Mouse (Mus musculus): ENCODE measurements around the gene Mapkap1.
A peak's percentile ranks its signal among the peaks of the same experiment; 100 is the strongest.
"Not testable (repeated sequence)": the region's sequence is repeated elsewhere in the genome, so short reads cannot be mapped to it uniquely, and the experiment has no call there.

Gene Mapkap1

DNA sequence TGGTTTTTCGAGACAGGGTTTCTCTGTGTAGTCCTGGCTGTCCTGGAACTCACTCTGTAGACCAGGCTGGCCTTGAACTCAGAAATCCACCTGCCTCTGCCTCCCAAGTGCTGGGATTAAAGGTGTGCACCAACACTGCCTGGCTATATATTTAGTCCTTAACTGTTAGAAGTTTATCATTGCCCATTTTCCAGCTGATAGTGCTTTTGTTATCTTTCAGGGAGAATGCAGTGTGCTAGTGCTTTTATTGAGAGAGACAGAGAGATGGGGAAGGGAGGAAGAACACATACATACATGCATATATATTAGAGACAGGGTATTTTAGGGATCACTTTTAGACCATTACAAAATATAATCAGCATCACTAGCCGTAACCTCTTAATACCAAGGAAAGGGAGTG is 26.3 kb downstream of the Mapkap1 start:
- not testable (repeated sequence) for DNase-seq (ENCODE audit: low spot score)

GRCm38 (mm10) chr2:34436321-34436720 is 29.8 kb downstream of the Mapkap1 start:
- no peak for DNase-seq (ENCODE audit: low spot score)

- DNase-seq (ENCODE audit: low spot score): no peak
Measured at GRCm38 (mm10) chr2:34448756-34449155, 42.2 kb downstream of the Mapkap1 start.

- DNase-seq (ENCODE audit: low spot score): no peak
Measured at GRCm38 (mm10) chr2:34462490-34462889, 55.9 kb downstream of the Mapkap1 start.

GRCm38 (mm10) chr2:34468559-34469141 is 62.1 kb downstream of the Mapkap1 start:
- no peak for DNase-seq (ENCODE audit: low spot score)

GRCm38 (mm10) chr2:34469324-34469723 is 62.8 kb downstream of the Mapkap1 start:
- DNase-seq (ENCODE audit: low spot score): no peak

GRCm38 (mm10) chr2:34473775-34474174 is 67.2 kb downstream of the Mapkap1 start:
- DNase-seq (ENCODE audit: low spot score): no peak

GRCm38 (mm10) chr2:34481401-34481800 is 74.8 kb downstream of the Mapkap1 start:
- no peak for DNase-seq (ENCODE audit: low spot score)

GRCm38 (mm10) chr2:34482102-34482501 is 75.5 kb downstream of the Mapkap1 start:
- DNase-seq (ENCODE audit: low spot score): peak; percentile 6

DNA sequence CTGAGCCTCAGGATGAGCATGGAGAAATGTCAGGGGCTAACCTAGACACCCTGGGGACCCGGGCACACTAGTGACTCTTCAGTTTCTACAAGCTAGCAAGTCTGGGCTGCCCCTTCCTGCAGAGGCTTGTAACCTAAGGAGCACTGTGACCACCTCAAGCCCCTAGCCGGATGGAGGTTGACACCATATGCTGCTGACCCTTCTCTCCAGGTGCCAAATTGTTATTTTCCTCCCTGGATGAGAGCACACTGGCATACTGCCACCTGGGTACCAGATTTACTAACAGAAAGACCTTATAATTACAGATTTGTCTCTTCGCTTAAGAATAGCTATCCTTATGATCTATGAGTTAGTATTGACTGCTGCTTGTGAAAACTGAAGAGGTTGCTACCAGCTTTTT is 76.0 kb downstream of the Mapkap1 start:
- peak; percentile 34 for DNase-seq (ENCODE audit: low spot score)

- DNase-seq (ENCODE audit: low spot score): no peak
Measured at GRCm38 (mm10) chr2:34487281-34487680, 80.7 kb downstream of the Mapkap1 start.

DNA sequence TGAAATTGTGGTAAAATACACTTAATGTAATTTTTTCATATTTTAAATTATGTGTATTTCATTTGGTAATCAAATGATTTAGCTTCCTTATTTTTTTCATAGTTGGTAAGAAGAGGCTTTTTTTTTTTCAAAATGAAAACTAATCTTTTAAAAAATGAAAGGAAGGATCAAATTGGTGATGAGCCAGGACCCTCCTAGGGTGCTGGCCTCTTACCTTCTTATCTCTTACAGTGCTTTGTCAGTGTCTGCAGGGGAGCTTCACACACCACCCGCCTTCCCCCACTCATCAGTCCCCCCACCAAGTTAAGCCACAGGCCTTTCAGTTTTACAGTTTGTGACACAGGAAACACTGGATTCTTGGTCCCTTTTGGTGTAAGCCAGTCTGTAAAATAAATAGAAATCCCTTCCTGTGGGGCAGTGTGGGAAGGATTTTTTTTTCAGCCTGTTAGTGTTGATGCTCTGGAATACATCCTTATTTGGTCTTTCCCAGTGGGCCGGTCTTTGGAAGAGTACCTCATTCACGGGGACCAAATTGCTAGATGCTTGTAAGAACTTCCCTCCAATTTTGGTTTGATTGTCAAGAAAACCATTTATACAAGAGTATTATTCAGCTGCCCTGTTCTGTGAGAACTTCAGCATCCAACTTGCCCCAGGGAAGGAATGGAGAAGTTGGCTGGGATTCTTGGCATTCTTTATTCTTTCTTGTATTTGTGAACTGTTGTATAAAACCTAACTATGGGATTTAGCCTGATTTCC is 97.6 kb downstream of the Mapkap1 start:
- no peak for DNase-seq (ENCODE audit: low spot score)

- not testable (repeated sequence) for DNase-seq (ENCODE audit: low spot score)
Measured at GRCm38 (mm10) chr2:34506162-34506561, 99.6 kb downstream of the Mapkap1 start.

DNA sequence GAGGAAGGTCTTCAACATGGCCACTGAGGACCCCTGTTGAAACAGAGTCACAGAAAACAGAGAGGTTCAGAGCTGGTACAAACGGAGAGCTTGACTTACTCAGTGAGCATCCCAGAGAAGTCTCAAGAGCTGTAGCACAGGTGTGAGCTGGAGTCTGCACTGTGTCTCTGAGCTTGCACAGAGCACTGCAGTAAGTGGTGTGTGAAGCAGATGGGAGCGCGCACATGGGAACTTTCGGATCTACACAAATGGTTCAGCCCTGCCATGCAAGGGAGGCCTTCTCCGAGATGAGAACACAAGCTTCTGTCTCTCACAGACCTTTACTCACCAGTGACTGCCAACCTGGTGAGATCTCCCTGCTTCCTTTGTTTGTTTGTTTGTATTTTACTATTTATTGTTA is 103.3 kb downstream of the Mapkap1 start:
- no peak for DNase-seq (ENCODE audit: low spot score)

- DNase-seq (ENCODE audit: low spot score): no peak
Measured at GRCm38 (mm10) chr2:34515263-34515662, 108.7 kb downstream of the Mapkap1 start.

DNA sequence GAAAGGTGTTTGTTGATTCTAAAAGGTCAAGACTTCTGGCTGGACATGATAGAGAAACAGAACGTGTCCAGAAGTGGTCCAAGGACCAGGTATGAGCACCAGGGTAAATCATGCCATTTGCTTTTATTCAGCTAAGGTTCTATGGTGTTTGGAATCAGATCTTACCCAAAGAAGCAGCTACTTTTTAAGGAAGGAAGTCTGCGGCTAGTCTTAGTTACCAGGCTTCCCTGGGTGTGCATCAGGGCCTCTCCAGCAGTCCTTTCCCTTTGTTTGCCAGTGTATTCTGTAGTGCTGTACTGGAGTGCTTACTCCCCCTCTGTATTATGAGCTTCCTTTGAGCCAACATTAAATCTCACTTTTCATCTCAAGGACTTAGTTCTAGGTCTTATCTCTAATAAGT is 111.5 kb downstream of the Mapkap1 start:
- no peak for DNase-seq (ENCODE audit: low spot score)

DNA sequence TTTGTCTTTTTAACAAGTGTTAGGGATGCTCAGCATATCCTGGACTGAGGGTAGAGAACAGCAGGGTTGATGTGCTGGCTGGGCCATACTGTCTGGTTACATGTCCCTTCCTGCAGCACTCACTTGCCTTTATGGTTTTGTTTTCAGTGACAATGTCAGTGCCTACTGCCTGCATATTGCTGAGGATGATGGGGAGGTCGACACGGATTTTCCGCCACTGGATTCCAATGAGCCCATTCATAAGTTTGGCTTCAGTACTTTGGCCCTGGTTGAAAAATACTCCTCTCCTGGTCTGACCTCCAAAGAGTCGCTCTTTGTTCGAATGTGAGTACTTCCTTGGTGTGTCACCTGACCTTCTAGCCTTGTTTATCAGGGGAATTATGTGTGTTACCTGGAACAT is 112.0 kb downstream of the Mapkap1 start:
- no peak for DNase-seq (ENCODE audit: low spot score)

GRCm38 (mm10) chr2:34519525-34519924 is 113.0 kb downstream of the Mapkap1 start:
- DNase-seq (ENCODE audit: low spot score): peak; percentile 66

GRCm38 (mm10) chr2:34521384-34521783 is 114.8 kb downstream of the Mapkap1 start:
- no peak for DNase-seq (ENCODE audit: low spot score)

DNA sequence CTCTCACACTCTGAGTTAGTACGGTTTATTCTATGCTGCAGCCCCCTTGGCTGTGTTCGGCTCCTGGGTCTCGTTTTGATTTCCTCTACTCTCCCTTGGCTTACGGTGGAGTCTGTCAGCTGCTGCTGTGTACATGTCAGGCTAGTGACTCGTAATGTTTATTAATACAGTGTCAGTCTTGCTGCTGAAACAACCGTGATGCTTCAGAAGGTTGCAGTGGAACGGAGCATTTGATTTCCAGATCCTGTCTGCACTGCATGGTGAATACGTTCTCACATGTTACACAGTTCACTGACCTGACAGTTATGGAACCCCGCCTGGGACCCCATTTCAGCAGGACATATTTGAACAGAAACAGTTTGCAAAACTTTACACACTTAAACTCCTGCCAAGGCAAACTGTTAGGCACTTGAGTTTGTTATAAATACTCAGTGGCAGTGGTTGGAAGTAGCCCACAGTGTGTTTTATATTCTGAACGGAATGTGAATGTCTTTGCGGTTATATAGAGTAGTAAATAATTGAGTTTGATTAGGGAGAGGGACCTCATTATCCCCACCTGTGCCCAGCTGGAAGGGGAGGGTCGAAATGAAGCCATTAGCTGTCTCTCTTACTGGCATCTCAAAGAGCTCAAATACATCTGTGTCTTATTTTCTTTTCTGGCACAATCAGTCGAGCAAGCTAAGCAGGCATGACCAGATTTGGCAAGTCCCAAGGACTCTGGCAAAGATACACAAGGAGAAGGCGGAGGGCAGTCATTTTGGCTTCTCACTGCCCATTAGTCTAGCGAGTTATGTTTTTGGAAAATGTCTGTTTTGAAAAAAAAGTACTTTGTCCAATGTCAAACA is 120.2 kb downstream of the Mapkap1 start:
- DNase-seq (ENCODE audit: low spot score): no peak

GRCm38 (mm10) chr2:34528491-34528890 is 121.9 kb downstream of the Mapkap1 start:
- DNase-seq (ENCODE audit: low spot score): no peak

DNA sequence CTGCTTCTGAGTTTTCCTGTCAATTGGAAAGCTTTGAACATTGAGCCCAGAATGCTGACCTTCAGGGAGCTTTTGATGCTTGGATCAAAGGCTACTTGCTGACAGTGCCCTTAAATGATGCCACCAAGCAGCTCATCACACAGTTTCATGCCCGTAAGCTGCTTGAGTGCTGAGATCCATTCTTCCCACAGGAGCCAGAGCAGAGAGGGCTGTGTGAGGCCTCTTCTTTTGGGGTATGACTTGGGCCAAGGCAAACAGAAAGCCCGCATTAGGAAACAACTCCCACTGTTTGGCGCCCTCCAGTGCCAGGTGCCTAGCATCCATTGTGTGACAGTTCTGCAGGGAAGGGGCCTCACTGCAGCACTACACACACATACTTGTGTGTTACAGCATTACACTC is 123.5 kb downstream of the Mapkap1 start:
- no peak for DNase-seq (ENCODE audit: low spot score)

GRCm38 (mm10) chr2:34531801-34532298 is 125.3 kb downstream of the Mapkap1 start:
- DNase-seq (ENCODE audit: low spot score): no peak
